Mouse (Mus musculus) stomach, embryonic 16.5 days (tissue): ENCODE results near the gene Sh3bp5. TPM values are rescaled to one million over a fixed set of nuclear protein-coding genes. Genes with fewer than 3 reads are reported as not detected.

Experiments used
- ATAC-seq: fragments of 200-750 bp; cut with Nextera tagmentation; 2 replicates; pipeline ENCODE4 v1.8.0; 2017; ENCODE audit warnings: moderate number of reproducible peaks, moderate TSS enrichment; ENCODE audit not compliant: insufficient read depth, low FRiP score
- H3K27ac ChIP-seq: fragments of 300-500 bp; sonication (generic); 2 replicates; pipeline ENCODE4 v1.5.1; 2014; ENCODE audit warnings: low read length
- H3K27me3 ChIP-seq: fragments of 300-500 bp; sonication (generic); 2 replicates; pipeline ENCODE4 v1.6.1; 2014; ENCODE audit warnings: low read length, control low read depth, mixed read lengths; ENCODE audit not compliant: control insufficient read depth, insufficient read depth
- H3K36me3 ChIP-seq: fragments of 300-500 bp; sonication (generic); 2 replicates; pipeline ENCODE4 v1.6.1; 2014; ENCODE audit warnings: low read length; ENCODE audit not compliant: control insufficient read depth, insufficient read depth
- H3K4me1 ChIP-seq: fragments of 300-500 bp; sonication (generic); 2 replicates; pipeline ENCODE4 v1.6.1; 2014; ENCODE audit warnings: low read length, control low read depth, mixed read lengths; ENCODE audit not compliant: control insufficient read depth, insufficient read depth
- H3K4me2 ChIP-seq: fragments of 300-500 bp; sonication (generic); 2 replicates; pipeline ENCODE4 v1.6.1; 2014; ENCODE audit warnings: low read depth, low read length, mixed read lengths
- H3K4me3 ChIP-seq: fragments of 300-500 bp; sonication (generic); replicated peaks from 2 replicates; pipeline ENCODE4 v1.5.1; 2014; ENCODE audit warnings: mild to moderate bottlenecking, low read length
- H3K9ac ChIP-seq: fragments of 300-500 bp; sonication (generic); 2 replicates; pipeline ENCODE4 v1.6.1; 2014; ENCODE audit warnings: low read length
- H3K9me3 ChIP-seq: fragments of 300-500 bp; sonication (generic); replicated peaks from 2 replicates; pipeline ENCODE4 v1.6.1; 2016; ENCODE audit warnings: low read length, control low read depth; ENCODE audit not compliant: control insufficient read depth
- WGBS: fragments of 180-500 bp; shearing (Covaris S2); extraction: QIAGEN DNeasy Blood & Tissue Kit; methylation state at CpG from one replicate; pipeline ENCODE4 v1.1.7; 2014; 5-methylcytosine and 5-hydroxymethylcytosine counted together
- polyA plus RNA-seq: library from polyadenylated mRNA; unstranded; fragments of >200 nt; fragmentation: Nextera tagmentation; extraction: Ambion mirVana; gene quantifications from 2 replicates; pipeline ENCODE4 v1.2.1, GENCODE M21; 2015

Sh3bp5 gene
- polyA plus RNA-seq, 1 experiment from 2014 or later = 20.0 TPM

- H3K27me3 ChIP-seq = no peaks in the 10 kb centered on the region
- peak overlapping the region; percentile 24; the same call in 1 of the 2 replicates for H3K9ac ChIP-seq
- H3K27ac ChIP-seq = peak overlapping the region; percentile 66
- no peak for ATAC-seq
- H3K4me2 ChIP-seq = no peak overlapping the region
- H3K9me3 ChIP-seq = no peaks in the 10 kb centered on the region
- no peaks in the 10 kb centered on the region for H3K36me3 ChIP-seq
- H3K4me1 ChIP-seq = peaks cover 15% of the 10 kb centered on the region
- H3K4me3 ChIP-seq = no peak overlapping the region
- 83% methylated on average over 5 of the region's 5 CpGs for WGBS
Measured at GRCm38 (mm10) chr14:31385406-31385805, 50.5 kb downstream of the Sh3bp5 start.

GRCm38 (mm10) chr14:31384366-31385323 is 51.2 kb downstream of the Sh3bp5 start:
- Histone ChIP-seq H3K9me3 (no peaks in the 10 kb centered on the region), H3K4me3 (no peak overlapping the region), H3K4me1 (peaks cover 15% of the 10 kb centered on the region), H3K4me2 (no peak overlapping the region), H3K27ac (peak overlapping the region; percentile 66; the same call in 1 of the 2 replicates), H3K36me3 (no peaks in the 10 kb centered on the region), H3K9ac (no peak overlapping the region), H3K27me3 (no peaks in the 10 kb centered on the region)
- WGBS = 59% methylated on average over 13 of the region's 13 CpGs
- no peak for ATAC-seq

GRCm38 (mm10) chr14:31383470-31384050 is 52.3 kb downstream of the Sh3bp5 start:
- no peaks in the 10 kb centered on the region for H3K9me3 ChIP-seq
- WGBS = 83% methylated on average over 11 of the region's 11 CpGs
- no peaks in the 10 kb centered on the region for H3K27me3 ChIP-seq
- H3K4me2 ChIP-seq = no peak overlapping the region
- no peak overlapping the region for H3K9ac ChIP-seq
- no peak overlapping the region for H3K4me3 ChIP-seq
- H3K27ac ChIP-seq = no peak overlapping the region
- no peak for ATAC-seq
- peaks cover 15% of the 10 kb centered on the region for H3K4me1 ChIP-seq
- H3K36me3 ChIP-seq = no peaks in the 10 kb centered on the region

GRCm38 (mm10) chr14:31382276-31382675 is 53.6 kb downstream of the Sh3bp5 start:
- Histone ChIP-seq H3K4me1 (peaks cover 15% of the 10 kb centered on the region), H3K27ac (no peak overlapping the region), H3K27me3 (no peaks in the 10 kb centered on the region), H3K36me3 (no peaks in the 10 kb centered on the region), H3K9ac (no peak overlapping the region), H3K9me3 (no peaks in the 10 kb centered on the region), H3K4me3 (no peak overlapping the region), H3K4me2 (no peak overlapping the region)
- ATAC-seq = no peak
- WGBS = 81% methylated on average over 8 of the region's 8 CpGs

- H3K27ac ChIP-seq = no peak overlapping the region
- no peak overlapping the region for H3K4me3 ChIP-seq
- no peak overlapping the region for H3K9ac ChIP-seq
- 78% methylated on average over 3 of the region's 3 CpGs for WGBS
- ATAC-seq = no peak
- H3K27me3 ChIP-seq = no peaks in the 10 kb centered on the region
- H3K4me2 ChIP-seq = no peak overlapping the region
- H3K36me3 ChIP-seq = no peaks in the 10 kb centered on the region
- no peaks in the 10 kb centered on the region for H3K9me3 ChIP-seq
- no peaks in the 10 kb centered on the region for H3K4me1 ChIP-seq
Measured at GRCm38 (mm10) chr14:31376331-31376730, 59.5 kb downstream of the Sh3bp5 start.

GRCm38 (mm10) chr14:31374390-31374789 is 61.5 kb downstream of the Sh3bp5 start:
- H3K36me3 ChIP-seq = peaks cover 14% of the 10 kb centered on the region; the same call in 1 of the 2 replicates

GRCm38 (mm10) chr14:31369377-31369776 is 66.5 kb downstream of the Sh3bp5 start:
- Histone ChIP-seq H3K4me2 (no peak overlapping the region), H3K9ac (no peak overlapping the region), H3K36me3 (peaks cover 21% of the 10 kb centered on the region), H3K27ac (no peak overlapping the region), H3K27me3 (no peaks in the 10 kb centered on the region), H3K9me3 (no peaks in the 10 kb centered on the region), H3K4me1 (no peaks in the 10 kb centered on the region), H3K4me3 (no peak overlapping the region)
- 82% methylated on average over 3 of the region's 3 CpGs for WGBS
- ATAC-seq = no peak

More at GRCm38 (mm10) chr14:31374390-31374789, 61.5 kb downstream of the Sh3bp5 start:
- Histone ChIP-seq H3K27ac (no peak overlapping the region), H3K27me3 (no peaks in the 10 kb centered on the region), H3K4me1 (no peaks in the 10 kb centered on the region), H3K9ac (no peak overlapping the region), H3K4me2 (no peak overlapping the region), H3K9me3 (no peaks in the 10 kb centered on the region), H3K4me3 (no peak overlapping the region)
- ATAC-seq = no peak
- 94% methylated on average over 6 of the region's 6 CpGs for WGBS

GRCm38 (mm10) chr14:31367951-31368350 is 67.9 kb downstream of the Sh3bp5 start:
- no peak for ATAC-seq
- H3K4me3 ChIP-seq = no peak overlapping the region
- no peak overlapping the region for H3K4me2 ChIP-seq
- H3K9me3 ChIP-seq = no peaks in the 10 kb centered on the region
- no peak overlapping the region for H3K9ac ChIP-seq
- no peak overlapping the region for H3K27ac ChIP-seq
- no peaks in the 10 kb centered on the region for H3K4me1 ChIP-seq
- peaks cover 30% of the 10 kb centered on the region for H3K36me3 ChIP-seq
- no peaks in the 10 kb centered on the region for H3K27me3 ChIP-seq
- WGBS = 87% methylated on average over 7 of the region's 7 CpGs

- no peak overlapping the region for H3K27ac ChIP-seq
- no peak overlapping the region for H3K9ac ChIP-seq
- H3K4me3 ChIP-seq = no peak overlapping the region
- H3K4me2 ChIP-seq = no peak overlapping the region
- H3K27me3 ChIP-seq = no peaks in the 10 kb centered on the region
- H3K9me3 ChIP-seq = no peaks in the 10 kb centered on the region
- H3K4me1 ChIP-seq = no peaks in the 10 kb centered on the region
- peaks cover 29% of the 10 kb centered on the region for H3K36me3 ChIP-seq
- ATAC-seq = no peak
Measured at GRCm38 (mm10) chr14:31365350-31365749, 70.5 kb downstream of the Sh3bp5 start.
